Mouse (Mus musculus): Measurements from ENCODE around the gene Icam5. TPM values are rescaled to one million over a fixed set of nuclear protein-coding genes. Genes with fewer than 3 reads are reported as not detected.
"Not testable (repeated sequence)": the region's sequence is repeated elsewhere in the genome, so short reads cannot be mapped to it uniquely, and the experiment has no call there.

Icam5 gene
- polyA plus RNA-seq, 1 experiment from 2014 or later, result 0.13 TPM

GRCm38 (mm10) chr9:21001651-21002200 lies 30.1 kb upstream of the Icam5 start:
- peaks cover 20% of the 10 kb centered on the region for H3K36me3 ChIP-seq
- no peak overlapping the region for H3K4me2 ChIP-seq
- no peak for ATAC-seq (ENCODE audit: insufficient number of reproducible peaks, insufficient read depth, low FRiP score, low TSS enrichment, low read depth)
- H3K9me3 ChIP-seq, result no peaks in the 10 kb centered on the region
- H3K27ac ChIP-seq, result no peak overlapping the region
- H3K9ac ChIP-seq, result no peak overlapping the region
- peaks cover 7% of the 10 kb centered on the region for H3K4me1 ChIP-seq
- no peak overlapping the region for H3K4me3 ChIP-seq
- no peaks in the 10 kb centered on the region for H3K27me3 ChIP-seq
- 59% methylated on average over 6 of the region's 6 CpGs for WGBS

DNA sequence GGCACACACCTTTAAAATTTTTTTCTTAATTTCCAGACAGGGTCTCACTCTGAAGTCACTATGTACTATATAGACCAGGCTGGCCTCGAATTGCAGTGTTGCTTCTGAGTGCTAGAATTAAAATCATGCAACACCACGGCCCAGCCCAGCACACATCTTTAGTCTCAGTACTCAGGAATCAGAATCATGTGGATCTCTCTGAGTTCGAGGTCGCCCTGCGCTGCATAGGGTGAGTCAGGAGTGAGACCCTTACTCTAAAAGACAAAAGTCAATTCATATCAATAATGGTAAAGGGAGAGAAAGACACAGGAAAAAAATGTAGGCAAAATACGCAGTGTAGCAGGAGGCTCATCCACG lies 29.6 kb upstream of the Icam5 start:
- peaks cover 7% of the 10 kb centered on the region for H3K4me1 ChIP-seq
- WGBS, result 13% methylated on average over 7 of the region's 7 CpGs
- H3K9me3 ChIP-seq, result no peaks in the 10 kb centered on the region
- no peaks in the 10 kb centered on the region for H3K27me3 ChIP-seq
- ATAC-seq (ENCODE audit: insufficient number of reproducible peaks, insufficient read depth, low FRiP score, low TSS enrichment, low read depth), result peak; percentile 34; the same call in 1 of the 2 replicates
- peaks cover 25% of the 10 kb centered on the region for H3K36me3 ChIP-seq
- peak overlapping the region; percentile 79; the same call in 1 of the 2 replicates for H3K27ac ChIP-seq
- H3K4me2 ChIP-seq, result peak overlapping the region; percentile 81
- H3K4me3 ChIP-seq, result peak overlapping the region; percentile 85
- H3K9ac ChIP-seq, result peak overlapping the region; percentile 90

DNA sequence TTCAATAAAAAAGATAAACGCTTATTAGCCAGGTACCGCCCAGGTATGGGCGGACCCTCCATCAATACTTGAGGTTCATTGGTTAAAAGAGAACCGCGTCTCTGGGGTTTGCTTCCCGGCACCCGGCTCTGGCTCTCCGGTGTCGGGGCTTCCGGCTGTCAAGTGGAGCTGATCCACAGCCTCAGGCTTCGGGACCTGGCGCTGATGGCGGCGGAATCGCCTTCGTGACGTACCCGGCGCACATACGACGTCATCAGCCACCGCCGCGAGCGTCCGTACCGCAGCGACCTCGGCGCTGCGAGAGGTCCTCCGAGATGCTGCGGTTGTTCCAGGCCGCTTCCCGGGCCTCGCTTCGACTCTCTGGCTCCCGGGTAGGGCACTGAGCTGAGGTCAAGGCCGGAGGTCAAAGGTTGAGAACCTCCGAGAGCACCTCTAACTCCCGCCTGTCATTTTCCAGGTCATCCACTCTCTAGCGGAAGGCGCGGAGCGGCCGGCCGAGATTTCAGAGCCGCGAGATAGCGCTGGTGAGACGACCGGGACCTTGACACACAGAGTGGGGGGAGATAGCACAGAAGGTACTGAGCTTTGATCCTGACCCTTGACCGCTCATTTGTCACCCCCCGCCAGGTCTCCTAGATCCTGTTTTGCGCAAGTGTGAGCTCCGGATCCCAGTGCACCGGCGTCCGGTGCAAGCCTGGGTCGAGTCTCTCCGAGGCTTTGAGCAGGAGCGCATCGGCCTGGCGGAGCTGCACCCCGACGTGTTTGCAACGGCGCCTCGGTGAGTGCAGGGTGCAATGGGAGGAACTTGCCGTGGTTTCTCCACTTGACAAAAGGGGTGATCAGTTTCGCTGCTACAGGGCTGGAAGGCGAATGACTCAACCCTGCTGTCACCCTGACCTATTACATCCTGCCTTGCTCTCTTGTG lies 29.0 kb upstream of the Icam5 start, which contains the start of gene Mrpl4:
Mrpl4 (plus strand) TSS at position 112 of the 925 bp plus-strand sequence.
- Histone ChIP-seq H3K9ac (peak within 1 kb of the TSS; percentile 90), H3K4me2 (peak within 1 kb of the TSS; percentile 81), H3K27ac (peak within 1 kb of the TSS; percentile 79), H3K36me3 (peaks cover 32% of the 10 kb centered on the region), H3K4me1 (peaks cover 7% of the 10 kb centered on the region), H3K27me3 (no peaks in the 10 kb centered on the region), H3K4me3 (peak within 1 kb of the TSS; percentile 85), H3K9me3 (no peaks in the 10 kb centered on the region)
- peak; percentile 77 for ATAC-seq (ENCODE audit: insufficient number of reproducible peaks, insufficient read depth, low FRiP score, low TSS enrichment, low read depth)
- WGBS, result under 1% methylated on average over 72 of the region's 72 CpGs

GRCm38 (mm10) chr9:21007313-21007952 lies 24.4 kb upstream of the Icam5 start:
- no peak overlapping the region for H3K9ac ChIP-seq
- no peak for ATAC-seq (ENCODE audit: insufficient number of reproducible peaks, insufficient read depth, low FRiP score, low TSS enrichment, low read depth)
- WGBS, result 94% methylated on average over 10 of the region's 10 CpGs
- no peak overlapping the region for H3K4me3 ChIP-seq
- H3K9me3 ChIP-seq, result no peaks in the 10 kb centered on the region
- peaks cover 7% of the 10 kb centered on the region for H3K4me1 ChIP-seq
- no peak overlapping the region for H3K4me2 ChIP-seq
- H3K27me3 ChIP-seq, result no peaks in the 10 kb centered on the region
- H3K27ac ChIP-seq, result no peak overlapping the region
- peaks cover 50% of the 10 kb centered on the region for H3K36me3 ChIP-seq

- Histone ChIP-seq H3K4me1 (peaks cover 7% of the 10 kb centered on the region), H3K9me3 (no peaks in the 10 kb centered on the region), H3K27me3 (no peaks in the 10 kb centered on the region), H3K36me3 (peaks cover 50% of the 10 kb centered on the region), H3K9ac (no peak overlapping the region), H3K27ac (no peak overlapping the region), H3K4me2 (no peak overlapping the region), H3K4me3 (no peak overlapping the region)
- WGBS, result 84% methylated on average over 7 of the region's 7 CpGs
- no peak for ATAC-seq (ENCODE audit: insufficient number of reproducible peaks, insufficient read depth, low FRiP score, low TSS enrichment, low read depth)
These were observed 23.9 kb upstream of the Icam5 start for GRCm38 (mm10) chr9:21008007-21008406.

GRCm38 (mm10) chr9:21010362-21010761 lies 21.5 kb upstream of the Icam5 start:
- H3K4me2 ChIP-seq, result no peak overlapping the region
- 65% methylated on average over 2 of the region's 2 CpGs for WGBS
- H3K36me3 ChIP-seq, result peaks cover 42% of the 10 kb centered on the region
- ATAC-seq (ENCODE audit: insufficient number of reproducible peaks, insufficient read depth, low FRiP score, low TSS enrichment, low read depth), result no peak
- peaks cover 8% of the 10 kb centered on the region for H3K4me1 ChIP-seq
- no peak overlapping the region for H3K27ac ChIP-seq
- no peak overlapping the region for H3K4me3 ChIP-seq
- H3K27me3 ChIP-seq, result peaks cover 15% of the 10 kb centered on the region
- H3K9ac ChIP-seq, result no peak overlapping the region
- H3K9me3 ChIP-seq, result no peaks in the 10 kb centered on the region

DNA sequence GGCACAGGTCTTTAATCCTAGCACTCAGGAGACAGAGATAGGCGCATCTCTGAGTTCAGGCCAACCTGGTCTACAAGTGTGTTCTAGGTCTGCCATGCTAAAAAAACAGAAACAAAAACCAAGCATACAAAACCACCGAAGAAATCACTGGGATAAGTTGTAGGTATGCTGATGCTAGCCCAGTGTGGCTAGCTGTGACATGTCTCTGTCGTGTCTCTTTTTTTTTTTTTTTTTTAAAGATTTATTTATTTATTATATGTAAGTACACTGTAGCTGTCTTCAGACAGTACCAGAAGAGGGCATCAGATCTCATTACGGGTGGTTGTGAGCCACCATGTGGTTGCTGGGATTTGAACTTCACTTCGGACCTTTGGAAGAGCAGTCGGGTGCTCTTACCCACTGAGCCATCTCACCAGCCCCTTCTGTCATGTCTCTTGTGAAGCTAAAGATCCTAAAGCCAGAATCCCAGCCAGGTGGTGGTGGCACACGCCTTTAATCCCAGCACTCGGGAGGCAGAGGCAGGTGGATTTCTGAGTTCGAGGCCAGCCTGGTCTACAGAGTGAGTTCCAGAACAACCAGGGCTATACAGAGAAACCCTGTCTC lies 20.8 kb upstream of the Icam5 start:
- not testable (repeated sequence) for H3K4me3 ChIP-seq; H3K9ac ChIP-seq; H3K27ac ChIP-seq; H3K9me3 ChIP-seq; H3K4me2 ChIP-seq; ATAC-seq (ENCODE audit: insufficient number of reproducible peaks, insufficient read depth, low FRiP score, low TSS enrichment, low read depth)
- H3K4me1 ChIP-seq, result peaks cover 14% of the 10 kb centered on the region
- H3K27me3 ChIP-seq, result peaks cover 22% of the 10 kb centered on the region
- H3K36me3 ChIP-seq, result peaks cover 35% of the 10 kb centered on the region
- 72% methylated on average over 9 of the region's 9 CpGs for WGBS

- Histone ChIP-seq H3K27ac (no peak overlapping the region), H3K9me3 (no peaks in the 10 kb centered on the region), H3K9ac (no peak overlapping the region), H3K4me3 (no peak overlapping the region), H3K36me3 (peaks cover 29% of the 10 kb centered on the region), H3K27me3 (peaks cover 30% of the 10 kb centered on the region), H3K4me1 (peaks cover 14% of the 10 kb centered on the region), H3K4me2 (no peak overlapping the region)
- 67% methylated on average over 5 of the region's 5 CpGs for WGBS
- ATAC-seq (ENCODE audit: insufficient number of reproducible peaks, insufficient read depth, low FRiP score, low TSS enrichment, low read depth), result no peak
These were observed 20.0 kb upstream of the Icam5 start for GRCm38 (mm10) chr9:21011846-21012312.

DNA sequence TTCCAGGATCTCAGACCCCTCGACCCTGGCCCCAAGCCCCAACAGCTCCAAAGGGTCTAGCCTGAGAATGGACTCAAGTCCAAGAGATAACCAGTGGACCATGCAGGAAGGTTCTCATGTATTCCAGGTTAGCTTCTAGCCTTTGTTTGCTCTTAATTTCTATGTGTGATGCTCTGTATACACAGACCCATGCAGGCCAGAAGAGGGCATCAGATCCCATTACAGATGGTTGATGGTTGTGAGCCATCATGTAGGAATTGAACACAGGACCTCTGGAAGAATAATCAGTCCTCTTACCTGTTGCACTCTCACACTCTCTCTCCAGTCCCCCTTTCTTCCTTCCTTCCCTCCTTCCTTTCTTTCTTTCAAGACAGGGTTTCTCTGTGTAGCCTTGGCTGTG lies 19.5 kb upstream of the Icam5 start:
- Histone ChIP-seq H3K9me3 (no peaks in the 10 kb centered on the region), H3K36me3 (peaks cover 24% of the 10 kb centered on the region), H3K9ac (no peak overlapping the region), H3K4me3 (no peak overlapping the region), H3K27ac (no peak overlapping the region), H3K27me3 (peaks cover 35% of the 10 kb centered on the region), H3K4me1 (peaks cover 14% of the 10 kb centered on the region), H3K4me2 (no peak overlapping the region)
- 43% methylated on average over 1 of the region's 1 CpGs for WGBS
- ATAC-seq (ENCODE audit: insufficient number of reproducible peaks, insufficient read depth, low FRiP score, low TSS enrichment, low read depth), result no peak

DNA sequence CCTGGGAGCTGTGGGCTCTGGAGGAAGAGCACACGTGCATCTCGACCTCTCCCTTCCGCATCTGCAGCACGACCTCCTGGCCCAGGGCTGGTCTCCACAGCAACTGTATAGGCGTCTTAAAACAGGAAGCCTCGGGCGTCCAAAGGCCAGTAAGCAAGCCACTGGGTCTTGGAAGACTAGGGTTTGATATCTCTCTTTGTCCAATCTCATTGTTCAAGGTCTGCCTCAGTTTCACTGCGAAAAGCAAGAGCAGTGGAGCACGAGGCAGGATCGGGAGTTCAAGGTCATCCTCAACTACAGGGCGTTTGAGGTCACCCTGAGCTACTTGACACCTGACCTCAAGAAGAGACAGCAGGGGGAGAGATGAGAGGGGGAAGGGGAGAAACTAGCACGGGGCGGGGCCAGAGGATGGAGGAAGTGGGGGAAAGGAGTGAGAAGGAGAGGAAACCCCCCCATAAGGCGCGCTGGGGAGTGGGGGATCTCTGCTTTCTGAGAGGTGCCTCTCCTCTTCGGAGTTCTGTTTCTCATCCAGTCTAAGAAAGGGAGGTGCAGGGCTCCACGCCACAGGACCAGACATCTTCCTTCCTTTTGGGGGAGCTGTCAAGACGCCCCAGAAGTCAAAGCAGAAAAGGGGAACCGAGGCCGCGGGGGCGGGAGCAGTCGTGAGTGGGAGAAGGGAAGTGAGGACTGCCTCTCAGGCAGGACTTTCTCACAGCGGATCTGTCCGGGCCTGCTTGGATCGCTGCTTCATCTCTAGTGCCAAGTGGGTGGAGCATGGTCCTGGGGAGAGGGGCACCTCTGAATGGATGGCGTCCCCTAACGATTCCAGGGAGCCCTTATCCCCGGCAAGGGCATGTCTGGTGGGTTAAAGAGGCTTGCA lies 16.9 kb upstream of the Icam5 start:
- 3% methylated on average over 29 of the region's 29 CpGs for WGBS
- Histone ChIP-seq H3K4me2 (peak overlapping the region; percentile 67), H3K27ac (peak overlapping the region; percentile 57; the same call in 1 of the 2 replicates), H3K9ac (peak overlapping the region; percentile 62), H3K4me3 (peak overlapping the region; percentile 42), H3K9me3 (no peaks in the 10 kb centered on the region), H3K36me3 (no peaks in the 10 kb centered on the region), H3K27me3 (peaks cover 50% of the 10 kb centered on the region), H3K4me1 (peaks cover 14% of the 10 kb centered on the region)
- ATAC-seq (ENCODE audit: insufficient number of reproducible peaks, insufficient read depth, low FRiP score, low TSS enrichment, low read depth), result no peak

All from embryonic facial prominence, embryonic 13.5 days (tissue).